Mouse (Mus musculus) layer of hippocampus, postnatal 36 days (tissue): ENCODE results near the gene Gm27021. TPM values are rescaled to one million over a fixed set of nuclear protein-coding genes. Genes with fewer than 3 reads are reported as not detected.

ENCODE experiments used
- DNase-seq, 2 experiments: peaks; one replicate each; pipeline ENCODE4 v3.0.0; 2022
- total RNA-seq, 2 experiments: library from RNA; stranded (reverse); gene quantifications; 2 replicates each; pipeline ENCODE4 v1.2.3; 2021

The Gm27021 gene
- not detected for total RNA-seq

DNA sequence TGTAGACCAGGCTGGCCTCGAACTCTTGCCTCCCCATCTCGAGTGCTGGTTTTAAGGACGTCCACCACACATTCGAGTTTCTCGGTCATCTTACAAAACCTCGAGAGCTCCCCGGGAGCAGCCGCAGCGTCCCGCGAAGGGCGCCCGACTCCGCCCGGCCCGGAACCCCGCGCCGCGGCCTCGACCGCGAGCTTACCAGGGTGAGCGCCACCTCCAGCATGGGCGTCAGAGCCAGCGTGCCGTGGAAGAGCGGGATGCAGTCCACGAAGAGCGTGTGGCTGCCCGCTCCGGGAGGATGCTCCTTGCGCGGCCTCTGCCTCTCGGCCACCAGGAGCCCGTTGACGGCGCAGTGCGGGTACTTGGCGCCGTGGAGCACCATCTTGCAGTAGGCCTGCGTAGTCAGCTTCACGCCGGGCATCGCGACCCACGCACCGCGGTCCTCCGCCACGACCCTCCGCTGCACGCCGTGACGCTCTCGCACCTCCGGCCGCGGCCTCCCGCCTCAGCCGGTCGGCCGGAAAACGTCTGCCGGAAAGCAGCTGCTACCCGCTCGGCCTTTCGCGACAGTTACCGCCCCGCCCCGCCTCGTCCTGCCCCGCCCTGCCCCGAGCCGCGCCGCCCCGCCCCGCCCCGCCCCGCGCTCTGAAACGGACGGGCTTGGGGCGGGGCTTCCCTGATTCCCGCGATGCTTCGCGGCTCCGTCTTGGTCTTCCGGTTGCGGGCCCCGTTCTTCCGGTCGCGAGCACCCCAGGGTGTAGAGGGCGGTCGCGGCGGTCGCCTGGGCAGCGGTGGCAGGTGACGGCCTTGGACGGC is at the start of gene Gm27021, which contains the start of gene Cox4i1:
Gene Gm27021, minus strand, starts transcription at position 519 of the 813 bp plus-strand sequence.
Gene Cox4i1, plus strand, starts transcription at position 662 of the 813 bp plus-strand sequence.
- DNase-seq, result peak; percentile 84 to 90

DNA sequence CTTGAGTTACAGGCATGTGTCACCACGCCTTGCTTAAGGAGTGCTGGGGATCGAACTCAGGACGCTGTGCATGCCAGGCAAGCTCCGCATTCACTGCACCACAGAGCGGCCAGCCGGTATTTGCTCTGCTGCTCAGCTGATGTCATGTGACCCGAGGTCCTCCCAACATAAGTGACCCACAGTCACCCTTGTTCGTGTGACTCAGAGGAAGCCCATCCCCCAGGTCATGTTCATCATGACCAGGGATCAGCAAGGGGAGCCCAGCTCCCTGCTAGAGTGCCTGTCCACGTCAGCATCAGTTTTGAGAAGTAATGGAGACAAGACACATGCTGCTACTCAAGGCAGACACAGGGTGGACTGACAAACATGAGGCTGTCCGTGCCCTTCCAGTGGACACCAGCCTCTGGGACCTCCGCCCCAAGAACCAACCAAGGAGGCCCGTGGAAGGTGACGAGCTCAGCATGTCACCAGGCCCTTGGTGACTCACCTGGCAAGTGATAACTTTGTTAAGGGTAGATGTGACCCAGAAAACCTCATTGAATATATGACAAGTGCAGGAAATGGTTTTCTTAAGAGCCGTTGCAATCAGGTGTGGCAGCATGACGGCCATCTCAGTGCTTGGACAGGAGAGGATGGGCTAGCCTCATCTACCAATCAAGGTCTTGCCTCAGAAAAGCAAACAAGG is 48.3 kb upstream of the Gm27021 start:
- no peak for DNase-seq

DNA sequence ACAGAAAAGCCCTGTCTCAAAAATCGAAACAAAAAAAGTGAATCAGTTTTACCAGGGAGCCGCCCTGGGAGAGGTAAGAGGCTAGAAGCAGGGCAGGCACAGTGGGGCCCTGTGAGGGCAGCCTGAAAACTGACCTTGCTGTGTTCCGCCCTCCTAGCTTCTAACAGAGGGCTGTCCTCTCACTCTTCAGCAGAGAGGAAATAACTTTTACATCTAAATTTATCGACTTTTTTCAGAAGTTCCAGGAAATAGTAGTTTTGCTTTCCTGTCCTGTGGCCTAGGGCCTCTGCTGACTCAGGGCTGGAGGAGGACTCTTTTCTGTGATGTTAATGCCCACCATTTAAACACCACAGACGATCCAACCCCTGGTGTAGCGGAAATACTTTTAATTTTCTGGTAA is 47.3 kb upstream of the Gm27021 start:
- no peak for DNase-seq

DNA sequence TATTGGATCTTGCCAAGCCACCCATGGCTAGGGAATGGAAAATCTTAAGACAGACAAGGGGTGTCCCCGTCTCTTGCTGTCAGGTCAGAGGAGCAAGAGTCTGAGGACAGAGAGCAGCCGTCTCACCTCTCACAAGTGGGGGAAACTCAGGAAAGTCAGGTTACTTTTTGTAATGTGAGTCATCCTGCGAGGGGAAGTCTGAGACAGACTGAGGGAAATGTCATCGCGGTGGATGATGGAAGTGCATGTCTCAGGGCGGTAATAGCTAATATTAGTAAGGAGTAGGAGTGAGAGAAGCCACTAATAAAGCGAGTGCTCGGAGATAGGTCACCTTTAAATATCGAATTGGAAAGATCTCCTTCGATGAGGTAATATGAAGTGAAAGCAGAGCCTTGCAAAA is 41.3 kb upstream of the Gm27021 start:
- no peak for DNase-seq

DNA sequence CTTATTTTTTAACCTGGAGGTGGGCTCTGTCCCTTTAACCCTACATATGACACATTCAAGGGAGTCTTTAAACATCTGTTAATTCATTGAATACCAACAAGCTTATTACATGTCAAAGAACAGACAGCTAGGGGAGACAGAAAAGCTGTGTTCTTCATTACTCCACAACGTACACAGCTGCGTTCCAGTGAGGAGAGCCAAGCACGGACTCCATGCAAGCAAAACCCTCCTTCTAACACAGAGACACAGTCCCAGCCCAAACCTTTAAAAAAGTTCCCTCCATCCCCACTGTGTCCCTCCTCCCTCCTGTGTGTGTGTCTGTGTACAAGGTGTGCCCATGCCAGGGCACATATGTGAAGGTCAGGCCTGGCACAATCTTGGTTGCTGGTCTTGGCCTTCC is 38.3 kb upstream of the Gm27021 start:
- DNase-seq, result no peak

DNA sequence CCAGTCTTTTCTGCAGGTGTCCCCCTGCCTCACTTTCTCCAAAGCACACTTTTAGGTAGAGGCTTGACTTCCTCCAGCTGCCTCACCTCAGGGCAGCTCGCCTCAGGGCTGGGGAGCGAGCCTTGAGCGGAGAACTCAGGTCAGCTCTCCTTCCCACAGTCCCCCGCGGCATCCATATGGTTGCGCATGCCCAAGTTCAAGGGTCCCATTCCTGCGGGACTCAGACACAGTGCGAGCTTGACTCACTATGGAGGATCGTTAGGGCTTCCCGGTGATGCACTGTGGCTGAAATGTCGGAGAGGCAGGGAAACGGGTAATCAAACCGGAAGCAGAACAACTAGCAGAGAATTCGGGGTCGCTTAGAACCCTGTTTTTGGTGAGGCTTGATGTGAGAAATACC is 37.3 kb upstream of the Gm27021 start:
- no peak for DNase-seq

DNA sequence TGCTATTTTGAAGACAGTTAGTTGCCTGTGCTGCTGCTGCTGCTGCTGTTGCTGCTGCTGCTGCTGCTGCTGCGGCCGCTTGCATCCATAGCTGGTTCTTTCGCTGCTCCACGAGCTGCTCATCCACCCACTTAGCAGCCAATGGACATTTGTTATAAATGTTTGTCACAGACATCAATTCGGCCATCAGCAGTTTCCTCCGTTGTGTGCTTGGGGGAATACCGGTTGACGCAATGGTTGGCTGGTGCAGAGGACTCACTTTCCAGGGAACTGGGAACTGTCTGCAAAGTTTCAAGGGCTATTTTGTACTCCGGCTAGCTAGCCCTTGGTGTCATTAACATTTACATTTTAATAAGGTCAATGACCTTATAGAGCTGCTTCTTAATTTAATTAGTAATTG is 36.3 kb upstream of the Gm27021 start:
- DNase-seq, result no peak

DNA sequence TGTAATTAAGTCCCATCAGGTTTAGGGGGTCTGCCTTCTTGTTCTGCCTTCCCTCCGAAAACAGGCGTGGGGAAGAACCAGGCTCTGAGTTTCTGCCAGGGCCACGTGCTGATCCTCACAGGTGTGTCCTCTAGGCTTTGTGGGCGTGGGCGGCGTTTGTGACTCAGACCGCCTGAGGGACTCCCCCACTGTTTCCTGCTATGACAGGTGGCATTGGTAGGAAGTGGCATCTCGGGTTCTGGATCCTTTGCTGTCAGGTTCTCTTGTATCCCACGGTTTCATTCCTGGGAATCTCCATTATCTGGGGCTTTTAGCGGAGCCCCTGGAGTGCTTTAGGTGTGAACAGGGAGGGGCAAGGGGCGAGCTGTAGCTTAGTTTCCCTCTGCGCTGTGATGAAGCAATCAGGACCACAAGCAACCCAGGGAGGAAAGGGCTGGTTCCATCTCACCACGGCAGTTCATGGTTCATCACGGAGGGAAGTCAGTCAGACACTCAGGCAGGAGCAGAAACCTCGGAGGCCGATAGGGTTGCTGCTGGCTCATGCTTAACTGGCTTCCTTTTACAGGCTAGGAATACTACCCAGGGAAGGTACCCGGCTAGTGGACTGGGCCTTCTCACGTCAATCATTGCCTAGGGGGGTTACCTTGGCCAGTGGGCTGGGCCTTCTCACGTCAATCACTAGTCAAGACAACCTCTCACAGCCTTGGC is 34.0 kb upstream of the Gm27021 start:
- DNase-seq, result no peak

DNA sequence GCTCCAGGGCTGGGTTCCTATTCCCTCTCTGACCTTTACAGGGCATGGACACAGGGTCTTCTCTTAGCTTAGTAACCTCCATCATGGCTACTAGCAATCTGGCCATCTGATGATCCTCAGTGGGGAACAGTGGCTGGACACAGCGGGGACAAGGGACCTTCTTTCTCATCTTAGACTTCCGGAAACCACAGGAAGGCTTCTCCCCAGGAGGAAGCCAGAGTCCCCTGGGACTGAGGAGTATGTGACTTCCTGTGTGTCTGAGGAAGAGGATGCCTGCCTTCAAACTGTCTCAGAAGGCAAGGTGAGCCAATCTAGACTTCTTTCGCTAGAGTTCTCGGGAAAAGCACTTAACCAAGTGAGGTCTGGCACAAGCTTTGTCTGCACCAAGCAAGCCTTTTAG is 32.2 kb upstream of the Gm27021 start:
- DNase-seq, result no peak

DNA sequence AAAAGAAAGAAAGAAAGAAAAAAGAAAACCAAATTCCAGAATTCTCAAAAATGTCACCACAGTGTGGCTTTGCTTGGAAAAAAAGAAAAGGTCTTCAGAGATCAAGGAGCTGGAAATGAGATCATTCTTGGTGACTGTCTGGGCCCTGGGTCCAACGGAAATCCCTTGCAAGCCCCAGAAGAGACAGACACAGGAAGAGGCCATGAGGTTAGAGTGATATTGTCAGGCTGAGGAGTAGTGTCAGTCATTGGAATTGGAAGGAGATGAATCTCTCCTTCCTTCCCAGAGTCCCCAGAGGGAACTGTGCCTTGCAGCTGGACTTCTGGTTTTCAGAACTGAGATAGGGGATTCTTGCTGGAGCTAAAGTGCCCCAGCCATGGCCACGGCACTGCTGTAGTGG is 31.7 kb upstream of the Gm27021 start:
- no peak for DNase-seq

DNA sequence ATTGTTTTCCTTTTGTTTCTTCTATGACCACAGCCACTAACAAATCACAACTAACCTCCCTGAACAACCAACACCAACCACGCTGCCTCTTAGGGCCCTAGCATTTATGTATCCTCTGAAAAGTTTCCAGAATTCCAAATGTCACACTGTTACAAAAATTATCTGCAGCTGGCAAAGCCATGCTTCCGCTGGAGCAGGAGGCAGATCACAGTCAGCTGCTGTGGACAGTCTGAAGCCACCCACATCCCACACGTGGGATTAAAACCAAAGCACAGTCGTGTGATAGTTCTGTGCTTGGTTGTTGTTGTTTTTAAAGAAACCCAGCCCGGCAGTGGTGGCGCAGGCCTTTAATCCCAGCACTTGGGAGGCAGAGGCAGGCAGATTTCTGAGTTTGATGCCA is 31.2 kb upstream of the Gm27021 start:
- no peak for DNase-seq

DNA sequence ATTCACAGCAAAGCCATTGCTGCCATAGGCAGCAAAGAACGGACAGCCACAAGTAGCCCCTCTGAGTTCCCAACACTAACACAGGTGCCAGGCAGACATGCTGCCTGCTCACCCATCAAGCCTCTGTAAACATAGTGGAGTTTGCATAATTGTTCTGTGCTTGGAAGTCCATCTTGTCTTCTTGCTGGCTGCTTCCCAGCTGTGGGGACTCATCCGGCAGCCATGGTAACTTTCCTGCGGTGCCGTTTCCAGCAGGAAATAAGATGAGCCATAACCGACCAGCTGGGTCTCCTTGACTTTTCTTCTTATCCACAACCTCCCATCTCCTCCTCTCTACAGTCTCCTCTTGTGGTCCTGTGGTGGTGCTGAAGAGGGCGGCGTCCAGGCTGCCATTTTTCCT is 30.5 kb upstream of the Gm27021 start:
- DNase-seq, result no peak

DNA sequence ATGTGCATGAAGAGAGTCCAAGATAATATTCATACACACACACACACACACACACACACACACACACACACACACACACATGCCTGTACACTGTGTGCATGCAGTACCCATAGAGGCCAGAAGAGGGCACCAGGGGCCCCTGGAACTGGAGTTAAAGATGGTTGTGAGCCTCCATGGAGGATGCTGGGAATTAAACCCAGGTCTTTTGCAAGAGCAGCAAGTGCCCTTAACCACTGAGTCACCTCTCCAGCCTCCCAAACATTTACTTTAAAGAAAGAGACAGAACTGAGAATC is 30.0 kb upstream of the Gm27021 start:
- DNase-seq, result no peak

DNA sequence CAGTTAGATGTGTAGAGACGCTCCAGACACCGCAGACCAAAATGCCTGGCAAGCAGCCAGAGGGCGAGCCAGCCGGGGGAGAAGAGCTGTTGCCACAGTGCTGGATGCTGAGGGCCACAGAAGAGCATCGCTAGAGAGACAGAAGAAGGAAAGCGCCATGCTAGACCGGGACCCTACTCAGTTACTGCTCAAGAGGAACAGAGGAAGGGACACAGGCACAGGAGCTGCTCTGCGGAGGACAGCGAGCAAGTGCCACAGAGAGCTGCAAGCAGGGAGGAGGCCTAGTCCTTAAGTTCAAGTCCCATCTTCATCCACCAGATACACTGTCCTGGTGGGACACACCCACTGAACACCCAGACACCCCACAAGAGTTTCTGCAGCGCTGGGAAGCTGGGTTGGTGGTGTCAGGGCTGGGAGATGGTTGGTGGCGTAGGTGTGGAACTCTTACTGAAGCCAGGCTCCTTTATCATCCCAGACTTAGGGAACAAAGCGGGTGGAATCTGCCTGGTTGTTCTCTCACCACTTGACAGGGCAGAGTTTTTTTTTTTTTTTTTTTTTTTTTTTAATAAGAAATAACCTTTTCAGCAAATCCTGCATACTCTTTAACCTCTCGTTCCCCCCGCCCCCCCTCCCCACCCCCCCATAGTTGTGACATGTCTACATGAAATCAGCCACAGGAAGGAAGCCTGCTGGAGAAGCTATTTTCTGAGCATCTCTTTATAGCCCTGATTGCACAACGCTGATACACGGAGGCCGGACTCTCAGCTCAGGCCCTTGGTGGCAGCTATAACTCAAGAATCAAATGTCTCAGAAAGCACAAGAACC is 29.5 kb upstream of the Gm27021 start:
- DNase-seq, result no peak

DNA sequence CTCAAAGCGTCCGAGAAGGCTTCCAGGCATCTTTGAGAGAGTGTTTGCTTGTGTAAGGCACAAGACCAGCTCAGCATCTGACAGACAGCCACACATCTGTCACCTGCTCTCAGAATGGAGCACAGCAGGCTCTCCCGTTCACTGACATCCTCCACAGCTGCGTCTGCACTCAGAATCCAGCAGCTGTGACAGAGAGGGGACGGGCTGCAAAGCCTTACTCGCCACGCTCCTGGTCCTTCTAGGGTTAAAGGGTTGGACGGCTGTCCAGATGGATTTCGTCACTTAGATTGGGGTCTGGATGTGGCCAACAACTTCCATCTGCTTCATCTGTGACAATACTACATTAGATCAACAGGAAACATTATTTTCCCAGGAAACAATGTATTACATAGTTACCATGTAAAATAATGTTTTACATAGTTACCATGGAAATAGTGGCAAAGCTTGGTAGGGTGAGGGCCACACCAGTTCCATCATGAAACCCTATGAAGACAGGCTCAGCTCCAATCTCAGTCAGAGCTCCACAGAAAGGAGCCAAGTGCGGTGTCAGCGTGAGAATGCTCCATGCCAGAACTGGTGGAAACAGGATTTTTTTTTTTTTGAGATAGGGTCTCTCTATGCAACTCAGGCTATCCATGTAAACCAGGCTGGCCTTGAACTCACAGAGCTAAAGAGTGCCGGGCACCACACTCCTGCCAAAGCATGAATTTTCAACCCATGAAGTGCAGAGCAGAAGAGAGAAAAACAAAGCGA is 28.7 kb upstream of the Gm27021 start:
- DNase-seq, result no peak

DNA sequence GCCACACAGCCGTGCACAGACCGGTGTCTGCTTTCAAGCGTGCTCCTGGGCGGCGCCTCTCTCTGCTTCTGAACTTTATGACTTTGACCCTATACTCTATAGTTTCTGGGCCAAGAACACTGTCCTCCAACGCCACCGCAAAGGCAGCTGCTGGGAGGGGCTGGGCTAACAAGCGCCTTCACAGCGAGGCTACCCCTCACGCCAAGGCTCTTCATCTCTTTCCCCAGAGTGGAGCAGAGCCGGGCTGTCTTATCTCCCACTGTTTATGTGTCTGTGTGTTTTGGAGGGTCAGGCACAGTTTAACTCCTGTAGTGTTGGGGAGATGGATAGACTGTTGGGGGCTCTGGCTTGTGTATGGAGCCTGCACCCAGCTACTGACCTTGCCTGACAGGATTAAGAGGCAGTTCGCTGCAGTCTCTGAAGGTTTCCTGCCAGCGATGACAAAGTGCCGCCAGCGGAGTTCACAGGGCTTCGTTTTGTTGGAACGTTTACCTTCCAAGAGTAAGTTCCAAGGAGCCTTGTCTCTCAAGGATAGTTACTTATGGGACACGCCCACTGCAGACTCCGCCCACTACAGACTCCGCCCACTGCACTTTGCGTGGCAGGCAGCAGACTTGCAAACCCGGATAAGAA is 26.1 kb upstream of the Gm27021 start:
- no peak for DNase-seq

DNA sequence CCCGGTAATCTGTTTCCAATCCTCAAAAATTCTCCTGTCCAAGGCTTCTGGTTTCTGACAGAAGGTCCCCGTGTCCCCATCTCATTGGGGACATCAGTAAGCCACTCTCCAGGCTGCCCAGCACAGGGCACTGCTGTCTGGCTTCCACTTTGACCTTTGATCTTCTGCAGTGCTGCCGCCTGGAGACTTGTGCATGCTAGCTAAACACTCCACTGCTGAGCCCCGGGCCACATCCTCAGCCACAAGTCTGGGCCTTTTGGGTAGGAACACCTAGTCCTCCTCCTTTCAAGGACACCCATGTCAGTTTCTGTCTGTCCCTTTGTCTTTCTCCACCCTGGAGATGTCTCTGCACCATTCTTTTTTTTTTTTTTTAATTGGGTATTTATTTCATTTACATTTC is 25.1 kb upstream of the Gm27021 start:
- no peak for DNase-seq

DNA sequence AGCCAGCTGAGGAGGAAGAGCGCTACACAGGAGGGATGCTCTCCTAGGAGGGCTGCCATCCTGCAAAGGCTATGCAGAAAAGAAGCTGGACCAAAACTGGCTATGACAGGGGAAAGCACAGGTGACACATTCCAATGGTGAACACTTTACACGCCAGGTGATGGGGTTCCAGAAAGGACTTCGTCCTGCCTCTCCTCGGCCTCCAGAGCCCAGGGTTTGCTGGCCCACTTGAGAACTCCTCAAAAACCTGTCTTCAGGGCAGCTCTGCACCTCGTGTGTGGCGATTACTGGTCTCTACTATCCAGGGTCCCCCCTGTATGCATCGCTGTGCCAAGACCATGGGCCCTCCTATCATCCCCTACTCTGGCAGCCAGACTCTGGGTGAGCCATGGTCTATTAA is 20.6 kb upstream of the Gm27021 start:
- DNase-seq, result no peak

DNA sequence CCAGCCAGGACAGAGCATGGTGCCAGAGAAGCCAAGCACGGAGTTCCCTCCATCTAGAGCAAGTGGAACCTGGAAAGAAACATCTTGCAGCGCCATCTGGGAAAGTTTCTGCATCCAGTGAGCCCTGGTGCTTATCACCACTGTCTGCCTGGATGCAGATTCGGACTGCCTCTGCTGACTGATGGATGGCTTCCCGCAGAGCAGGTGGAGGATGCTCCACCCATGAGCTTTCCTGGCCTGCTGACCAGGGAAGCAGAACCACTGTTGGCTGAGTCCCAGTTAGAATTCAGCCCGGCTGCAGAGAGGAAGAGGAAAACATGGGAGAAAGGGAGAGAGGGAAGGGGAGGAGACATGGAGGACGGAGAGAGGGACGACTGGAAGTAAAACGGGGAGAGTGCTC is 19.9 kb upstream of the Gm27021 start:
- no peak for DNase-seq

DNA sequence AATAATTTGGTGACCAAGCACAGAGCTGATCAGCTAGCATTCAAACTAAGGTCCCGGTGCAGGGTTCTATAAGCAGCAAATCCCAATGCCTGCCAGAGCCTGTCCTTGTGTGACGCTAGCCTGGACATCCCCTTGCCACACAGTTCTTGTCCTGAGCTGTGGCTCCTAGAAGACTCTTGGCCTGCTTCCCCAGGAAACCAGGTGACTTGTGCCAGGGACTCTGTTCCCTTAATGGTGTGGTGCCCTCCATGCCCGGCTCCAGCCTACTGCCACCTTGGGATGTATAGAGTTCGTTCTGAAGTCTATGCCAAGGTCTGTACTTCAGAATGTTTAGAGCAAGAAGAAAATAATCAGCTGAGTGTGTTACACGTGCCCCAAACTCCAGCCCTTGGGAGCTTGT is 18.7 kb upstream of the Gm27021 start:
- no peak for DNase-seq

DNA sequence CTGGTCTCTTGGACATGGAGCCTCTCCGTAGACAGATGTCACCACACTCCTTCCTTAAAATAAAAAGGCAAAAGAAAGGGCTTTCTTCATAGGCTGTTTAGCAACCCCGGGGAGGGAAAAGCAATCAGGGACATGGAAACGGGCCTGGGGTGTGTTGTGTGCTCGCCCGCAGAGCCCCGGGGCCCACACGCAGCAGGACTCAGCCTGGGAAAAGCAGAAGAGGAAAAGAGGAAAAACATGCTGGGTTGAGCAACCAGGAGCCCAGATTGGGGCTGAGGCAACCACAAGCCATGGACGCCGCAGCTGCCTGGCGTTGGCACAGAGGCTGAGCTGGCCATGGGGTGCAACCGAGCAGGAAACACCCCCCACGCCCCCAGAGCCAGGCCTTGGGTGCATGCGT is 18.2 kb upstream of the Gm27021 start:
- no peak for DNase-seq

DNA sequence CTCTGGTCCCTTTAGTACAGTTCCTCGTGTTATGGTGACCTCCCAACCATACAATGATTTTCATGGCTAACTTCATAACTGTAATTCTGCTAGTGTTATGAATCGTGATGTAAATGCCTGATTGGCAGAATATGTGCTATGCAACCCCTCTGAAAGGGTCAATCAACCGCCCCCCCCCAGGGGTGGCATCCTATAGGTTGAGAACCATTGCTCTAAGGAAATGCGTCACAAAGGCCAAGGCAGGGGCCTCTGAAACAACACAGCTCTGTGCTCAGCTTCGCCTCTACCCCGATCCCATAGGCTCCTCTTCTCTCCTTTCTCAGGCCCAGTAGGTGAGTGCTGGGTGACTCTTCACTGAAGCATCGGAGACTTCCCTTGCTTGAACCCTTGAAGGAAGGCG is 17.7 kb upstream of the Gm27021 start:
- no peak for DNase-seq
